Mouse (Mus musculus) spleen, adult 2 months (tissue): ENCODE results near the gene Ren1. TPM values are rescaled to one million over a fixed set of nuclear protein-coding genes. Genes with fewer than 3 reads are reported as not detected.

Experiments used
- DNase-seq, 2 experiments: peaks; one replicate each; pipeline versions ENCODE4 v3.0.0 to v3.0.0-alpha.2; 2012 to 2021; ENCODE audit warnings: low spot score in 2 of 2, low read depth in 1 of 2
- H3K27ac ChIP-seq: fragments of 200-500 bp; 2 replicates; pipeline ENCODE4 v1.5.1; 2012; ENCODE audit warnings: low read length, inconsistent platforms; ENCODE audit not compliant: insufficient read depth
- H3K27me3 ChIP-seq: fragments of 200-500 bp; 2 replicates; pipeline ENCODE4 v1.6.1; 2012; ENCODE audit warnings: mild to moderate bottlenecking, moderate library complexity, low read length, inconsistent platforms; ENCODE audit not compliant: control insufficient read depth, insufficient read depth
- H3K36me3 ChIP-seq: fragments of 200-500 bp; 2 replicates; pipeline ENCODE4 v1.6.1; 2012; ENCODE audit warnings: mild to moderate bottlenecking, low read length, inconsistent platforms; ENCODE audit not compliant: control insufficient read depth, insufficient read depth
- H3K4me1 ChIP-seq: fragments of 200-500 bp; 2 replicates; pipeline ENCODE4 v1.6.1; 2011; ENCODE audit warnings: inconsistent platforms; ENCODE audit not compliant: control insufficient read depth, insufficient read depth, insufficient read length
- H3K4me3 ChIP-seq: fragments of 200-500 bp; 2 replicates; pipeline ENCODE4 v1.5.1; 2011; ENCODE audit warnings: mild to moderate bottlenecking, inconsistent platforms; ENCODE audit not compliant: insufficient read depth, insufficient read length; ENCODE audit errors: extremely low read depth
- CTCF ChIP-seq: fragments of 200-500 bp; IDR thresholded peaks from 2 replicates; pipeline ENCODE4 v1.5.1; 2011; ENCODE audit warnings: mild to moderate bottlenecking, inconsistent platforms; ENCODE audit not compliant: insufficient read depth, insufficient read length, insufficient replicate concordance; ENCODE audit errors: extremely low read depth
- POLR2A ChIP-seq: fragments of 200-500 bp; IDR thresholded peaks from 2 replicates; pipeline ENCODE4 v1.6.1; 2011; ENCODE audit warnings: low read depth, low read length, inconsistent platforms
- WGBS: fragments of 180-500 bp; shearing (Covaris S2); methylation state at CpG from one replicate; pipeline ENCODE4 v1.1.7; 2018; 5-methylcytosine and 5-hydroxymethylcytosine counted together
- polyA plus RNA-seq: library from polyadenylated mRNA; depleted of rRNA; stranded (reverse); fragments of >200 nt; gene quantifications from 2 replicates; pipeline ENCODE4 v1.2.3, GENCODE M21; 2012; rRNA removed

Ren1 gene
- polyA plus RNA-seq = 0.66 TPM in 1 of 2 replicates, not detected in the other

GRCm38 (mm10) chr1:133350210-133350609 lies at the start of gene Ren1:
Gene Ren1 (plus strand): TSS chr1:133350510.
- TF ChIP-seq POLR2A (no peak), CTCF (no peak)
- peaks cover 11% of the 10 kb centered on the region; the same call in 1 of the 2 replicates for H3K4me1 ChIP-seq
- H3K27ac ChIP-seq = no peak within 1 kb of the TSS
- no peaks in the 10 kb centered on the region for H3K27me3 ChIP-seq
- no peak for DNase-seq
- no peak within 1 kb of the TSS for H3K4me3 ChIP-seq
- 100% methylated on average over 1 of the region's 1 CpGs for WGBS
- H3K36me3 ChIP-seq = no peaks in the 10 kb centered on the region

GRCm38 (mm10) chr1:133302540-133302939 lies 47.8 kb upstream of the Ren1 start:
- Histone ChIP-seq H3K36me3 (no peaks in the 10 kb centered on the region), H3K4me3 (no peak overlapping the region), H3K4me1 (no peaks in the 10 kb centered on the region), H3K27ac (no peak overlapping the region), H3K27me3 (no peaks in the 10 kb centered on the region)
- TF ChIP-seq CTCF = no peak
- TF ChIP-seq POLR2A = no peak
- WGBS = 77% methylated on average over 3 of the region's 3 CpGs
- no peak for DNase-seq

GRCm38 (mm10) chr1:133306842-133307241 lies 43.5 kb upstream of the Ren1 start:
- Histone ChIP-seq H3K27ac (no peak overlapping the region), H3K4me3 (no peak overlapping the region), H3K4me1 (no peaks in the 10 kb centered on the region), H3K36me3 (no peaks in the 10 kb centered on the region), H3K27me3 (no peaks in the 10 kb centered on the region)
- DNase-seq = peak; percentile 7 to 61
- TF ChIP-seq POLR2A = no peak
- TF ChIP-seq CTCF = peak; percentile 67; the same call in 1 of the 2 replicates
- 9% methylated on average over 4 of the region's 4 CpGs for WGBS

GRCm38 (mm10) chr1:133307318-133307717 lies 43.0 kb upstream of the Ren1 start:
- Histone ChIP-seq H3K27me3 (no peaks in the 10 kb centered on the region), H3K27ac (no peak overlapping the region), H3K4me3 (no peak overlapping the region), H3K36me3 (no peaks in the 10 kb centered on the region), H3K4me1 (no peaks in the 10 kb centered on the region)
- TF ChIP-seq POLR2A (no peak), CTCF (no peak)
- peak in 1 of 2 experiments; percentile 8 for DNase-seq
- WGBS = 10% methylated on average over 6 of the region's 6 CpGs

- Histone ChIP-seq H3K4me3 (no peak within 1 kb of the TSS), H3K27ac (no peak within 1 kb of the TSS), H3K4me1 (no peaks in the 10 kb centered on the region), H3K27me3 (no peaks in the 10 kb centered on the region), H3K36me3 (no peaks in the 10 kb centered on the region)
- no peak for TF ChIP-seq POLR2A
- no peak for TF ChIP-seq CTCF
- 80% methylated on average over 14 of the region's 14 CpGs for WGBS
- no peak for DNase-seq
Observed at GRCm38 (mm10) chr1:133309652-133310267, 40.5 kb upstream of the Ren1 start, which contains the start of gene Golt1a. Gene Golt1a (plus strand): TSS chr1:133309800.

- H3K4me3 ChIP-seq = no peak overlapping the region
- no peak for TF ChIP-seq POLR2A
Observed at GRCm38 (mm10) chr1:133311240-133311639, 39.1 kb upstream of the Ren1 start.

GRCm38 (mm10) chr1:133311946-133312345 lies 38.4 kb upstream of the Ren1 start:
- TF ChIP-seq POLR2A (no peak), CTCF (no peak)
- DNase-seq = no peak
- Histone ChIP-seq H3K4me3 (no peak overlapping the region), H3K27me3 (no peaks in the 10 kb centered on the region), H3K27ac (no peak overlapping the region), H3K36me3 (no peaks in the 10 kb centered on the region), H3K4me1 (no peaks in the 10 kb centered on the region)
- WGBS = 58% methylated on average over 10 of the region's 10 CpGs

More at GRCm38 (mm10) chr1:133311240-133311639, 39.1 kb upstream of the Ren1 start:
- DNase-seq = no peak
- Histone ChIP-seq H3K27me3 (no peaks in the 10 kb centered on the region), H3K36me3 (no peaks in the 10 kb centered on the region), H3K4me1 (no peaks in the 10 kb centered on the region), H3K27ac (no peak overlapping the region)
- 69% methylated on average over 4 of the region's 4 CpGs for WGBS
